Mouse (Mus musculus): ENCODE results near the gene Vmn1r202.
"Not testable (repeated sequence)": the region's sequence is repeated elsewhere in the genome, so short reads cannot be mapped to it uniquely, and the experiment has no call there.

The Vmn1r202 gene

DNA sequence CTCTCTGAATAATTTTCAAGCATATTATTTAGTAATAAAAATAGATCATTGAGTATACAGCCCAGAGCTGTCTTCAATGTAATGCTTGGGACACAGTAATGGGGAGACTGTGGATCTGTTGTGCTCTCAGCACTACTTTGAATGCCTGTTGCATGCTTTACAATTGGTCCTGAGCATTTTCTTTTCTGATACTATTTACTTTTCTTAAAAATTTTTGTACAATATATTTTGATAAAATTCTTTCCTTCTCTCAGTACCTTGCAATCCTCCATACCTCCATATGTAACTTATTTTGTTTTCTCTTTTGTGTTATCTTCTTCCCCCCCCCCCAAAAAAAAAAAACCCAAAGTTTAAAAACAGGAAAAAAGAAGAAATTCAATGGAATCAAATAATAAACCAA is at the start of gene Vmn1r202:
Gene Vmn1r202, minus strand, starts transcription at position 101 of the 400 bp plus-strand sequence.
- no peak for DNase-seq

DNA sequence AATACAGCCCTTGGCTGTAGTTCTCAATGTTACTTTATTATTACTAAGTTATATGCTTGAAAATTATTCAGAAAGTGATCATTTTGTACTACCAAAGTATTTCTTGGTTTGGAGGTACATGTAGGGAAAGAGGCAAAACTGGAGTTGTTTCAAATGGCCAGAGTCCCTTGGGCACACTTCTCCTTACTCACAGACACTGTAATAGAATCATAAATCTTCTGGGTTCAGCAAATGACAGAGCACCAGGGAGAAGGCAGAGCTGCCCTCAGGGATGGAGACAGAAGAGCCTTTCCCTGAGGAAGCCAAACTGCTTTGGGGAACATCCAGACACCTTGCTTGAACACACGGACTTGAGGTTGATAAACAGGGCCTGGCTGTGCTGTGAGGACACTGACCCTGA is 47.7 kb upstream of the Vmn1r202 start, which contains the start of gene Vmn1r204:
Gene Vmn1r204, plus strand, starts transcription at position 301 of the 400 bp plus-strand sequence.
- DNase-seq = not testable (repeated sequence)

DNA sequence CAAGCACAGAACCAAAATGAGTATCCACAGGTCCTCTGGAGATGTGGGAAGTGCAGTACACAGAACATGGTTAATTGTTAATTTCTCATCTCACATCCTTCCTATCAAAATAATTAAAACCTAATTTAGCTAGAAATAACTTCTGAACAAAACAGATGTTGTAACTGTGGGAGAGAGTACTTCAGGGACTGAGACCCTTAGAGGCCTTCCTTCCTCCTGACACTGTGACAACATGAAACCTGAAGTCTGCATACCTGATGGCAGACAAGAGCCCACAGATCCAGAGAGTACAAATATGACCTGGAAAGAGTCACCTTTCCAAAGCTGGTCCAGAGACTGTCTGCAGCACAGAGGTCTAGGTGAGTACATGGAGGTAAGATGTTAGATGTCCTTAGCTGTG is 12.6 kb upstream of the Vmn1r202 start, which contains the start of gene Vmn1r203:
Gene Vmn1r203, plus strand, starts transcription at position 301 of the 400 bp plus-strand sequence.
- no peak for DNase-seq

DNA sequence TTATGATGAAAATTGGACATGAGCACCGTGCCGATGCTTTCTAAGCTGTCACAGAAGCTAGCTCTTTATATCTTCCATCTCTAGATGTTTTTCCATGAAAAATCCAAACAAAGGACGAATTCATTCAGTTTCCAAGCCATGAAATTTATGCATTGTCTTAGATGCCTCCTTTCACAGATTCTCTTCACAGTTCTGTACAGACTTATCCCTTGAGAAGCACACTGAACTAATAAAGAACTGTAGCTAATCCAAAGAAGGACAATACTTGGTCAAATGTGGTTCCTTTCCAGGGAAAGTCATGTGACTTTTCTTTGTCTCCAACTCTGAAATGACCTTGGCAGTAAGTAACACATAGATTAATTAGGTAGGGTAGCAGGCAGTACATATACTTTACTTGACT is 2.8 kb downstream of the Vmn1r202 start:
- DNase-seq = no peak

DNA sequence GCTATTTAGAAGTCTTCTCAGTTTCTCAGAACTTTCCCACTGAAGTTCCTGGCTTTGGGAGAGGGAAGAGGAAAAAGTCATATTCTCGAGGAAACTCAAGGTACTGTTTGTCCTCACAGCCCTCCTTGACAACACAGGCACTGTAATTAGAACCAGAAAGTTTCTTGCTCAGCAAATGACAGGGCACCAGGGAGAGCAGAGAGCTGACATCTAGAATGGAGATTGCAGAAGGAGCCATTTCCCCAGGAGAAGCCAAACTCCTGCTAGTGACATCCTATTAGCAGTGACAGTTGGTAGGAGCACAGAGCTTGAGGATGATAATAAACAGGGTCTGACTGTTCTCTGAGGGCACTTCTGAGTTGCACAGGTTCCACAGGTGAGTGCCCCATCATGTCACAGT is 33.6 kb downstream of the Vmn1r202 start, which contains the start of gene Vmn1r201:
Gene Vmn1r201, plus strand, starts transcription at position 301 of the 400 bp plus-strand sequence.
- DNase-seq = no peak

DNA sequence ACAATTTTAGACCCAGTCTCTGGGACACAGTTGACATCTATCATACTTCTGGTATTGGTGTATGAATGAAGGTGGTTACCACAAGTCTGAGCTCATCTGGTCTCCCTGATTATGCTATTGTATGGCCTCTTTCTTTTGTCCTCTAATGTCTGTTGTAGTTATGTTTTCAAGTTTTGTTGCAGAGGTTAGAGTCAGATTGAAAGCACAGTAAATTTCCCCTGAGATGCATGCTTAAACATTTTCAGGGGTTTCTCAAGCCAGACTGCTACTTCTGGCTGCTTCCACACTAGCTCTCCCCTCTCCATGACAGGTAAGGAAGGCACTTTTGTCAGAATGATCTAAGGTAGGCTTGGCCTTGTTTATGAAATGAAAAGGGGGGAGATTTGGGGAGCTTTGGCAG is 50.0 kb downstream of the Vmn1r202 start:
- DNase-seq = no peak
